Mouse (Mus musculus) MEL (cell line): ENCODE data around the gene Slc16a8. TPM values are rescaled to one million over a fixed set of nuclear protein-coding genes. Genes with fewer than 3 reads are reported as not detected.

Experiments
- DNase-seq: peaks from one replicate; pipeline ENCODE4 v3.0.0; 2011; ENCODE audit warnings: low read depth, low spot score
- H3K27ac ChIP-seq: 2 replicates; pipeline ENCODE4 v1.5.1; 2012; ENCODE audit warnings: low read depth, mild to moderate bottlenecking, control low read depth, low read length, moderate library complexity; ENCODE audit not compliant: control insufficient read depth
- H3K27me3 ChIP-seq, 2 experiments: fragments of 150-350 bp in 1 of 2; sonication (generic) in 1 of 2; 2 replicates each; pipeline ENCODE4 v1.6.1; 2012; ENCODE audit warnings: low read length in 2 of 2, mild to moderate bottlenecking in 2 of 2, improper control_type of control experiment in 1 of 2, moderate library complexity in 1 of 2; ENCODE audit not compliant: insufficient read depth in 2 of 2, control insufficient read depth in 1 of 2
- H3K36me3 ChIP-seq, 2 experiments: 2 replicates each; pipeline ENCODE4 v1.6.1; 2012 to 2014; ENCODE audit warnings: low read length in 2 of 2, improper control_type of control experiment in 1 of 2, inconsistent platforms in 1 of 2, mild to moderate bottlenecking in 1 of 2; ENCODE audit not compliant: insufficient read depth in 2 of 2, control insufficient read depth in 1 of 2
- H3K4me1 ChIP-seq, 2 experiments: fragments of 150-350 bp in 1 of 2; sonication (generic) in 1 of 2; 2 replicates each; pipeline ENCODE4 v1.6.1; 2012; ENCODE audit warnings: low read length in 2 of 2, improper control_type of control experiment in 1 of 2, mild to moderate bottlenecking in 1 of 2; ENCODE audit not compliant: insufficient read depth in 2 of 2, control insufficient read depth in 1 of 2
- H3K4me3 ChIP-seq, 2 experiments: fragments of 150-350 bp in 1 of 2; sonication (generic) in 1 of 2; 2 replicates each; pipeline ENCODE4 v1.5.1; 2012; ENCODE audit warnings: low read depth in 2 of 2, low read length in 2 of 2, mild to moderate bottlenecking in 2 of 2, moderate library complexity in 2 of 2, control low read depth in 1 of 2, improper control_type of control experiment in 1 of 2; ENCODE audit not compliant: control insufficient read depth in 1 of 2, insufficient read depth in 1 of 2
- H3K79me2 ChIP-seq: 2 replicates; pipeline ENCODE4 v1.6.1; 2012; ENCODE audit warnings: mild to moderate bottlenecking, low read length, moderate library complexity; ENCODE audit not compliant: control insufficient read depth, poor library complexity, insufficient read depth
- H3K9ac ChIP-seq: 2 replicates; pipeline ENCODE4 v1.6.1; 2012; ENCODE audit warnings: low read depth, mild to moderate bottlenecking, control low read depth, low read length, moderate library complexity; ENCODE audit not compliant: control insufficient read depth, poor library complexity, severe bottlenecking
- H3K9me3 ChIP-seq: fragments of 150-350 bp; sonication (generic); replicated peaks from 2 replicates; pipeline ENCODE4 v1.6.1; 2012; ENCODE audit warnings: mild to moderate bottlenecking, low read length, improper control_type of control experiment, moderate library complexity; ENCODE audit not compliant: insufficient read depth
- BHLHE40 ChIP-seq: IDR thresholded peaks from 2 replicates; pipeline ENCODE4 v1.6.1; 2012; ENCODE audit warnings: low read depth, mild to moderate bottlenecking, inconsistent platforms, low read length, improper control_type of control experiment, borderline replicate concordance
- CHD1 ChIP-seq: IDR thresholded peaks from 2 replicates; pipeline ENCODE4 v1.6.1; 2012; ENCODE audit warnings: low read depth, mild to moderate bottlenecking, inconsistent platforms, low read length, improper control_type of control experiment
- CTCF ChIP-seq, 3 experiments: IDR thresholded peaks in 2 of 3; conservative IDR thresholded peaks in 1 of 3; 2 replicates each; pipeline ENCODE4 v1.5.1; 2011 to 2012; ENCODE audit warnings: low read length in 3 of 3, low read depth in 2 of 3, mild to moderate bottlenecking in 2 of 3, improper control_type of control experiment in 1 of 3, inconsistent platforms in 1 of 3, mixed read lengths in 1 of 3, moderate library complexity in 1 of 3; ENCODE audit not compliant: control insufficient read depth in 1 of 3, insufficient read depth in 1 of 3, poor library complexity in 1 of 3, severe bottlenecking in 1 of 3
- ELF1 ChIP-seq: IDR thresholded peaks from 2 replicates; pipeline ENCODE4 v1.6.1; 2014; ENCODE audit warnings: low read depth, mild to moderate bottlenecking, inconsistent platforms, low read length, improper control_type of control experiment, moderate library complexity
- EP300 ChIP-seq, 2 experiments: IDR thresholded peaks; 2 replicates each; pipeline ENCODE4 v1.6.1; 2011; ENCODE audit warnings: improper control_type of control experiment in 2 of 2, low read length in 2 of 2, low read depth in 1 of 2, mild to moderate bottlenecking in 1 of 2
- ETS1 ChIP-seq: IDR thresholded peaks from 2 replicates; pipeline ENCODE4 v1.6.1; 2012; ENCODE audit warnings: low read depth, mild to moderate bottlenecking, inconsistent platforms, low read length, improper control_type of control experiment, moderate library complexity
- GATA1 ChIP-seq: IDR thresholded peaks from 2 replicates; pipeline ENCODE4 v1.6.1; 2011; ENCODE audit warnings: low read depth, low read length, improper control_type of control experiment
- HCFC1 ChIP-seq: IDR thresholded peaks from 2 replicates; pipeline ENCODE4 v1.6.1; 2012; ENCODE audit warnings: low read depth, mild to moderate bottlenecking, inconsistent platforms, low read length, improper control_type of control experiment, moderate library complexity
- JUND ChIP-seq: IDR thresholded peaks from 2 replicates; pipeline ENCODE4 v1.6.1; 2011; ENCODE audit warnings: low read depth, mild to moderate bottlenecking, improper control_type of control experiment, low read length
- MAFK ChIP-seq: IDR thresholded peaks from 2 replicates; pipeline ENCODE4 v1.6.1; 2011; ENCODE audit warnings: low read depth, mild to moderate bottlenecking, low read length, improper control_type of control experiment, borderline replicate concordance
- MAZ ChIP-seq: IDR thresholded peaks from 2 replicates; pipeline ENCODE4 v1.6.1; 2012; ENCODE audit warnings: low read depth, mild to moderate bottlenecking, inconsistent platforms, low read length, improper control_type of control experiment
- MEF2A ChIP-seq: IDR thresholded peaks from 2 replicates; pipeline ENCODE4 v1.6.1; 2014; ENCODE audit warnings: low read depth, mild to moderate bottlenecking, inconsistent platforms, low read length, improper control_type of control experiment; ENCODE audit not compliant: poor library complexity, insufficient replicate concordance, severe bottlenecking; ENCODE audit errors: extremely low read depth
- MYB ChIP-seq: IDR thresholded peaks from 2 replicates; pipeline ENCODE4 v1.6.1; 2011; ENCODE audit warnings: mild to moderate bottlenecking, low read depth, low read length, improper control_type of control experiment
- MYC ChIP-seq: IDR thresholded peaks from 2 replicates; pipeline ENCODE4 v1.6.1; 2011; ENCODE audit warnings: low read depth, mild to moderate bottlenecking, low read length, improper control_type of control experiment, moderate library complexity
- NRF1 ChIP-seq: IDR thresholded peaks from 2 replicates; pipeline ENCODE4 v1.6.1; 2014; ENCODE audit warnings: low read depth, mild to moderate bottlenecking, inconsistent platforms, low read length, improper control_type of control experiment, moderate library complexity; ENCODE audit not compliant: poor library complexity, insufficient read depth, severe bottlenecking
- RAD21 ChIP-seq: IDR thresholded peaks from 2 replicates; pipeline ENCODE4 v1.6.1; 2011; ENCODE audit warnings: mild to moderate bottlenecking, low read depth, low read length, improper control_type of control experiment
- RCOR1 ChIP-seq: IDR thresholded peaks from 2 replicates; pipeline ENCODE4 v1.6.1; 2012; ENCODE audit warnings: low read depth, mild to moderate bottlenecking, inconsistent platforms, low read length, improper control_type of control experiment
- SMC3 ChIP-seq: IDR thresholded peaks from 2 replicates; pipeline ENCODE4 v1.6.1; 2011; ENCODE audit warnings: low read depth, low read length, improper control_type of control experiment
- TAL1 ChIP-seq: IDR thresholded peaks from 2 replicates; pipeline ENCODE4 v1.6.1; 2012; ENCODE audit warnings: mild to moderate bottlenecking, inconsistent platforms, low read length, moderate library complexity, mixed read lengths
- TBP ChIP-seq: IDR thresholded peaks from 2 replicates; pipeline ENCODE4 v1.8.0; 2011; ENCODE audit warnings: low read depth, low read length, improper control_type of control experiment
- TCF12 ChIP-seq: IDR thresholded peaks from 2 replicates; pipeline ENCODE4 v1.6.1; 2014; ENCODE audit warnings: low read depth, mild to moderate bottlenecking, inconsistent platforms, low read length, improper control_type of control experiment, moderate library complexity
- UBTF ChIP-seq: IDR thresholded peaks from 2 replicates; pipeline ENCODE4 v1.6.1; 2012; ENCODE audit warnings: low read depth, mild to moderate bottlenecking, inconsistent platforms, low read length, improper control_type of control experiment, moderate library complexity, borderline replicate concordance; ENCODE audit not compliant: insufficient read depth
- ZC3H11A ChIP-seq: IDR thresholded peaks from 2 replicates; pipeline ENCODE4 v1.6.1; 2012; ENCODE audit warnings: low read depth, mild to moderate bottlenecking, inconsistent platforms, low read length, improper control_type of control experiment
- ZNF384 ChIP-seq: IDR thresholded peaks from 2 replicates; pipeline ENCODE4 v1.6.1; 2012; ENCODE audit warnings: low read depth, mild to moderate bottlenecking, inconsistent platforms, low read length, improper control_type of control experiment
- polyA plus RNA-seq, 2 experiments: library from polyadenylated mRNA; stranded (reverse) in 1 of 2; unstranded in 1 of 2; fragments of >175 nt in 1 of 2; fragments of >200 nt in 1 of 2; gene quantifications; 2 replicates each; pipeline versions ENCODE4 v1.2.1 to v1.2.4; 2012; ENCODE audit warnings: low replicate concordance in 2 of 2, low read depth in 1 of 2; ENCODE audit not compliant: insufficient read length in 2 of 2, insufficient read depth in 1 of 2, missing spikeins in 1 of 2
- total RNA-seq: library from RNA; depleted of rRNA; stranded (reverse); fragments of 300-350 nt; gene quantifications from 2 replicates; pipeline ENCODE4 v1.2.3, GENCODE M21; 2012

The Slc16a8 gene
- total and polyA plus RNA-seq, 3 experiments, result 0.15 to 0.47 TPM; not detected in 1

GRCm38 (mm10) chr15:79273020-79273419 is 18.5 kb upstream of the Slc16a8 start (continued):
- TF ChIP-seq MEF2A, result no peak
- no peak for TF ChIP-seq ZNF384

GRCm38 (mm10) chr15:79271124-79271746 is 16.7 kb upstream of the Slc16a8 start:
- Histone ChIP-seq H3K36me3 (no peaks in the 10 kb centered on the region), H3K9ac (peak overlapping the region; percentile 69), H3K27ac (no peak overlapping the region), H3K9me3 (no peaks in the 10 kb centered on the region), H3K4me1 (no peaks in the 10 kb centered on the region), H3K4me3 (peak overlapping the region; percentile 57 to 81), H3K27me3 (no peaks in the 10 kb centered on the region), H3K79me2 (no peaks in the 10 kb centered on the region; the same call in 1 of the 2 replicates)
- DNase-seq, result peak; percentile 88
- TF ChIP-seq MYC (0 out of 2 replicates have a peak, but pooled peaks have one; percentile 26), MAFK (no peak), CTCF (IDR thresholded peaks at IDR 0.05 in 2 of 3, conservative IDR thresholded peaks at IDR 0.05 in 1 of 3; ENCODE audit: control insufficient read depth in 1 of 3, insufficient read depth in 1 of 3, low read depth in 2 of 3, low read length in 3 of 3, poor library complexity in 1 of 3, severe bottlenecking in 1 of 3) (peak; percentile 71 to 85 (median 82)), GATA1 (no peak), RAD21 (peak; percentile 47), TBP (no peak), SMC3 (peak; percentile 65), ETS1 (no peak), ZC3H11A (peak; percentile 28; the same call in 1 of the 2 replicates)

GRCm38 (mm10) chr15:79270317-79271123 is 16.0 kb upstream of the Slc16a8 start:
- Histone ChIP-seq H3K4me1 (no peaks in the 10 kb centered on the region), H3K36me3 (no peaks in the 10 kb centered on the region), H3K4me3 (peak overlapping the region; percentile 57 to 81), H3K9ac (peak overlapping the region; percentile 69), H3K79me2 (no peaks in the 10 kb centered on the region; the same call in 1 of the 2 replicates), H3K27me3 (no peaks in the 10 kb centered on the region), H3K27ac (peak overlapping the region; percentile 62), H3K9me3 (no peaks in the 10 kb centered on the region)
- peak; percentile 94 for DNase-seq
- 0 out of 2 replicates have a peak, but pooled peaks have one; percentile 4 for TF ChIP-seq ETS1
- TF ChIP-seq TCF12, result no peak; the same call in 1 of the 2 replicates
- TF ChIP-seq TBP, result peak; percentile 66
- TF ChIP-seq RCOR1, result 0 out of 2 replicates have a peak, but pooled peaks have one; percentile 11
- TF ChIP-seq JUND, result no peak
- no peak for TF ChIP-seq MYB
- 0 out of 4 replicates have a peak, but pooled peaks of 1 of the 2 experiments have one; percentile 11 for TF ChIP-seq EP300 (IDR thresholded peaks at IDR 0.05; ENCODE audit: low read depth in 1 of 2, low read length in 2 of 2)
- no peak for TF ChIP-seq UBTF
- TF ChIP-seq ELF1, result peak; percentile 55; the same call in 1 of the 2 replicates
- TF ChIP-seq TAL1, result no peak
- TF ChIP-seq CTCF (IDR thresholded peaks at IDR 0.05 in 2 of 3, conservative IDR thresholded peaks at IDR 0.05 in 1 of 3; ENCODE audit: control insufficient read depth in 1 of 3, insufficient read depth in 1 of 3, low read depth in 2 of 3, low read length in 3 of 3, poor library complexity in 1 of 3, severe bottlenecking in 1 of 3), result no peak
- TF ChIP-seq MYC, result peak; percentile 44
- 0 out of 2 replicates have a peak, but pooled peaks have one; percentile 18 for TF ChIP-seq BHLHE40
- TF ChIP-seq NRF1, result peak; percentile 92
- no peak for TF ChIP-seq CHD1
- peak; percentile 57 for TF ChIP-seq HCFC1
- TF ChIP-seq MAZ, result no peak
